Mouse (Mus musculus): Measurements from ENCODE around the gene Cers3.

DNA sequence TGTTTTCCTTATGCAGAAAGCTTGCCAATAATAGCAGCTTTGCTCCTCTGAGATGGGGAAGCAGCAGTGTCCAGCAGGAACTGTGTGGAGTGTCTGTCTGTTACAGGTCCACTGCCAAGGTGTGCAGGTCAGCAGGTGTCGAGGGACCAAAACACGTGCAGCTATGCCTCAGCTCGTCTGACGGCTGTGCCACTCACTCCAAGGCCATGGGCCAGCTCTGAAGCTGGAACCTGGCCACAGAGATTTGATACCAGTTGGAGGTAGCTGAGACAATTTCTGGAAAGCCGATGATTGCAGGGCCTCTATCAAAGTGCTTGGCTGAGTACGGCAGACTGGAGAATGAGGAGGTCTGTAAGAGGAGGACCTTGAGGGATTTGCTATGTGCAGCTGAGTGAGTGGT, 72.2 kb downstream of the Cers3 start:
- TF ChIP-seq CTCF (conservative IDR thresholded peaks at IDR 0.05; ENCODE audit: low read length) (no peak), NANOG (IDR thresholded peaks at IDR 0.05; ENCODE audit: borderline replicate concordance, low read length) (no peak)
